Mouse (Mus musculus): Measurements from ENCODE around the gene Ltbp1. TPM values are rescaled to one million over a fixed set of nuclear protein-coding genes. Genes with fewer than 3 reads are reported as not detected.

Ltbp1 gene
- total and polyA plus RNA-seq, 3 experiments, result 17.2 to 40.4 (median 39.9) TPM

DNA sequence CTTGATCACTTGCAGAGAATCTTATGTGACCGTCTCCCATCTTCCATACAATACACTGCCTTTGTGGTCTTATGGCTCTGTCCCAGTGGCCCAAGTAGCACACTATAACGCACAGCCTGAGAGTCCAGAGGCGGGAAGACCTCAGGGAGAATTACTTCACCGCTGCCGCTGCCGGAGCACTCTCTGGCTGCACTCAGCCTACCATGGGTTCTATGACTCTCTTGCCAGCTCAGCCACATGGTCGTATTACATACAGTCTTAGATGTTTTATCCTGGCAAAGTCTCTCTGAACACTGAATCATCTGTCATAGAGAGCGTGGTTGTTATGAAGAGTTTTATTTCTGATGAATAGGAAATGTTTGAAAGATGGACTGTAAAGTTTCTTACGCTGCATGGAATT, 89.2 kb downstream of the Ltbp1 start:
- DNase-seq, result peak in 1 of 2 experiments; percentile 32

GRCm38 (mm10) chr17:75096727-75097126, 91.4 kb downstream of the Ltbp1 start:
- H3K27ac ChIP-seq, result no peak overlapping the region
- intact Hi-C loops (cut with DNase I), result no loop called here
- TF ChIP-seq EP300 (IDR thresholded peaks at IDR 0.05; ENCODE audit: insufficient read depth, low read depth, low read length), result no peak
- no peak for TF ChIP-seq POLR2A (IDR thresholded peaks at IDR 0.05; ENCODE audit: insufficient read depth, low read depth, low read length)
- TF ChIP-seq CTCF (IDR thresholded peaks at IDR 0.05), result no peak
- H3K79me2 ChIP-seq (replicated peaks; ENCODE audit: control insufficient read depth, insufficient read depth, low read length), result no peaks in the 10 kb centered on the region; the same call in 1 of the 2 replicates
- H3K4me3 ChIP-seq, result no peak overlapping the region
- H3K27me3 ChIP-seq (ENCODE audit: control insufficient read depth, insufficient read depth, low read length), result no peaks in the 10 kb centered on the region
- WGBS, result 64% methylated on average over 7 of the region's 7 CpGs
- no peak for DNase-seq
- H3K9ac ChIP-seq (ENCODE audit: low read depth, low read length), result no peak overlapping the region
- no peaks in the 10 kb centered on the region for H3K36me3 ChIP-seq (ENCODE audit: control insufficient read depth, insufficient read depth, low read length)
- H3K4me1 ChIP-seq (ENCODE audit: control insufficient read depth, insufficient read depth, low read length), result peaks cover 3% of the 10 kb centered on the region; the same call in 1 of the 2 replicates

More for the DNA sequence above, 89.2 kb downstream of the Ltbp1 start:
- H3K9ac ChIP-seq (ENCODE audit: low read depth, low read length), result no peak overlapping the region
- no peaks in the 10 kb centered on the region for H3K27me3 ChIP-seq (ENCODE audit: control insufficient read depth, insufficient read depth, low read length)
- H3K36me3 ChIP-seq (ENCODE audit: control insufficient read depth, insufficient read depth, low read length), result no peaks in the 10 kb centered on the region
- H3K27ac ChIP-seq, result no peak overlapping the region
- intact Hi-C loops (cut with DNase I), result no loop called here
- no peaks in the 10 kb centered on the region; the same call in 1 of the 2 replicates for H3K79me2 ChIP-seq (replicated peaks; ENCODE audit: control insufficient read depth, insufficient read depth, low read length)
- 80% methylated on average over 9 of the region's 9 CpGs for WGBS
- TF ChIP-seq CTCF (IDR thresholded peaks at IDR 0.05), result no peak
- H3K4me3 ChIP-seq, result no peak overlapping the region
- H3K4me1 ChIP-seq (ENCODE audit: control insufficient read depth, insufficient read depth, low read length), result peaks cover 3% of the 10 kb centered on the region; the same call in 1 of the 2 replicates

DNA sequence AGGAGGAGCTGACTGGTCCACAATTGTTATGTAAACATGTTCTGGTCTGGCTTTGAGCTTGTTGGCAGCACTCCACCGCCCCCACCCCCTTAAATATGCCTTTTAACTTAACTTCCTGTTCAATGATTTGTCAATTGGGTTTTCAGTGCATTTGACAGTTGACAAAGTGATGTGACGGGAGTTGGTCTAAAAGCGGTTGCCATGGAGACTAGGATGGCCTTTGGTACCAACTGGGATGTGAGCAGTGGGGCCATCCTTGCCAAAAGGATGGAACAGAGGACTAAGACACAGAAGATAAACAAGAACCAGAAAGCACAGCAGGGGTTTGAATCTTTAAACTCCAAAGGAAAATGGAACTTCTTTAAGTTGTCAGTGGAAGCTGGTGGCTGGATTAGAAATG, 92.0 kb downstream of the Ltbp1 start:
- TF ChIP-seq EP300 (IDR thresholded peaks at IDR 0.05; ENCODE audit: insufficient read depth, low read depth, low read length) (no peak), CTCF (IDR thresholded peaks at IDR 0.05) (no peak), POLR2A (IDR thresholded peaks at IDR 0.05; ENCODE audit: insufficient read depth, low read depth, low read length) (no peak)
- no peak overlapping the region for H3K27ac ChIP-seq
- WGBS, result 86% methylated on average over 3 of the region's 3 CpGs

GRCm38 (mm10) chr17:75101215-75101614, 95.8 kb downstream of the Ltbp1 start:
- intact Hi-C loops (cut with DNase I), result no loop called here
- no peak overlapping the region for H3K4me3 ChIP-seq
- no peaks in the 10 kb centered on the region for H3K79me2 ChIP-seq (replicated peaks; ENCODE audit: control insufficient read depth, insufficient read depth, low read length)
- H3K36me3 ChIP-seq (ENCODE audit: control insufficient read depth, insufficient read depth, low read length), result no peaks in the 10 kb centered on the region
- H3K9ac ChIP-seq (ENCODE audit: low read depth, low read length), result no peak overlapping the region
- H3K4me1 ChIP-seq (ENCODE audit: control insufficient read depth, insufficient read depth, low read length), result peaks cover 2% of the 10 kb centered on the region; the same call in 1 of the 2 replicates
- H3K27ac ChIP-seq, result no peak overlapping the region
- H3K27me3 ChIP-seq (ENCODE audit: control insufficient read depth, insufficient read depth, low read length), result no peaks in the 10 kb centered on the region
- WGBS, result 86% methylated on average over 4 of the region's 4 CpGs
- no peak for DNase-seq
- TF ChIP-seq POLR2A (IDR thresholded peaks at IDR 0.05; ENCODE audit: insufficient read depth, low read depth, low read length) (no peak), EP300 (IDR thresholded peaks at IDR 0.05; ENCODE audit: insufficient read depth, low read depth, low read length) (no peak), CTCF (IDR thresholded peaks at IDR 0.05) (no peak)

More for the DNA sequence above, 92.0 kb downstream of the Ltbp1 start:
- no peaks in the 10 kb centered on the region for H3K27me3 ChIP-seq (ENCODE audit: control insufficient read depth, insufficient read depth, low read length)
- H3K9ac ChIP-seq (ENCODE audit: low read depth, low read length), result no peak overlapping the region
- intact Hi-C loops (cut with DNase I), result no loop called here
- H3K4me3 ChIP-seq, result no peak overlapping the region
- no peaks in the 10 kb centered on the region for H3K36me3 ChIP-seq (ENCODE audit: control insufficient read depth, insufficient read depth, low read length)
- H3K79me2 ChIP-seq (replicated peaks; ENCODE audit: control insufficient read depth, insufficient read depth, low read length), result no peaks in the 10 kb centered on the region; the same call in 1 of the 2 replicates
- H3K4me1 ChIP-seq (ENCODE audit: control insufficient read depth, insufficient read depth, low read length), result peaks cover 3% of the 10 kb centered on the region; the same call in 1 of the 2 replicates
- no peak for DNase-seq

DNA sequence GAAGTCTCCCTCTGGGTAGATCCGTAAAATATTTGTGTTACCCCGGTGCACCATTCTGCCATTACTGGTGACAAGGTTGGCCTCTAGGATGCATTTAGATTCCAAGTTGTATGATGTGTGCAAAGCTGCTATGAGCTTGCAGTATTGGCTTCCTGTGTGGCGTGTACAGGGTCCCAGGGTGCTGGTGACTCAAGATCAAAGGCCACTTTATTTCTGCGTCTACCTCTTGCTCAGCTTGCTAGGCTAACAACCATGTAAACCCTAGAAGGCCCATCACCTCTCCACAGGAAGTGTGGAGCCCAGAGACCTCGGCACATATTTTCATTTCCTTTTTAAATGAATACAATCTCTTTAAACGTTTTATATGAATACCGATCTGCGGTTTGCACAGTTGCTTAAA, 96.6 kb downstream of the Ltbp1 start:
- intact Hi-C loops (cut with DNase I), result no loop called here
- Histone ChIP-seq H3K4me1 (ENCODE audit: control insufficient read depth, insufficient read depth, low read length) (peaks cover 2% of the 10 kb centered on the region; the same call in 1 of the 2 replicates), H3K4me3 (no peak overlapping the region), H3K27ac (no peak overlapping the region), H3K27me3 (ENCODE audit: control insufficient read depth, insufficient read depth, low read length) (no peaks in the 10 kb centered on the region), H3K9ac (ENCODE audit: low read depth, low read length) (no peak overlapping the region), H3K79me2 (replicated peaks; ENCODE audit: control insufficient read depth, insufficient read depth, low read length) (no peaks in the 10 kb centered on the region), H3K36me3 (ENCODE audit: control insufficient read depth, insufficient read depth, low read length) (no peaks in the 10 kb centered on the region)
- TF ChIP-seq EP300 (IDR thresholded peaks at IDR 0.05; ENCODE audit: insufficient read depth, low read depth, low read length), result no peak
- TF ChIP-seq POLR2A (IDR thresholded peaks at IDR 0.05; ENCODE audit: insufficient read depth, low read depth, low read length), result no peak
- no peak for TF ChIP-seq CTCF (IDR thresholded peaks at IDR 0.05)
- WGBS, result 83% methylated on average over 8 of the region's 8 CpGs
- DNase-seq, result no peak

- no peak overlapping the region for H3K9ac ChIP-seq (ENCODE audit: low read depth, low read length)
- DNase-seq, result no peak
- 81% methylated on average over 7 of the region's 7 CpGs for WGBS
- H3K4me1 ChIP-seq (ENCODE audit: control insufficient read depth, insufficient read depth, low read length), result no peaks in the 10 kb centered on the region
- no peaks in the 10 kb centered on the region for H3K27me3 ChIP-seq (ENCODE audit: control insufficient read depth, insufficient read depth, low read length)
- H3K36me3 ChIP-seq (ENCODE audit: control insufficient read depth, insufficient read depth, low read length), result no peaks in the 10 kb centered on the region
- no peaks in the 10 kb centered on the region for H3K79me2 ChIP-seq (replicated peaks; ENCODE audit: control insufficient read depth, insufficient read depth, low read length)
- TF ChIP-seq EP300 (IDR thresholded peaks at IDR 0.05; ENCODE audit: insufficient read depth, low read depth, low read length) (no peak), POLR2A (IDR thresholded peaks at IDR 0.05; ENCODE audit: insufficient read depth, low read depth, low read length) (no peak), CTCF (IDR thresholded peaks at IDR 0.05) (no peak)
- no peak overlapping the region for H3K4me3 ChIP-seq
- intact Hi-C loops (cut with DNase I), result no loop called here
- H3K27ac ChIP-seq, result no peak overlapping the region
Observed at GRCm38 (mm10) chr17:75107412-75107811, 102.0 kb downstream of the Ltbp1 start.
